In genomic region chr6:61931622-61932021, GRCm38 (mm10) we compare ENCODE assay signal across 25 mouse cellular contexts.
DNase-seq lines count a peak whose midpoint lies in the region; ATAC-seq and TF ChIP-seq lines count a peak whose summit lies in the region.
"Had no signal": no experiment of that assay in that cellular context is flagged by ENCODE, and none has a peak within 500 bp of the region (broad histone marks: within the 10 kb centered on the region; RNA-seq: fewer than 3 reads in every experiment).

No protein-coding gene starts in this region.

- H3K9ac ChIP-seq in lung, embryonic 14.5 days = no peak overlapping the region
- H3K9ac ChIP-seq in lung, postnatal 0 days (replicated peaks; ENCODE audit: low read depth) = no peak overlapping the region
- no peak overlapping the region for H3K9ac ChIP-seq in hindbrain, embryonic 12.5 days
- H3K9ac ChIP-seq: embryonic facial prominence, embryonic 12.5 days; forebrain, embryonic 13.5 days; forebrain, embryonic 15.5 days had no signal

- H3K36me3 ChIP-seq in lung, embryonic 14.5 days (ENCODE audit: insufficient read depth) = no peaks in the 10 kb centered on the region
- no peaks in the 10 kb centered on the region for H3K36me3 ChIP-seq in lung, postnatal 0 days (ENCODE audit: insufficient read depth, low read length)
- H3K36me3 ChIP-seq in hindbrain, embryonic 12.5 days = no peaks in the 10 kb centered on the region
- H3K36me3 ChIP-seq: embryonic facial prominence, embryonic 10.5 days; embryonic facial prominence, embryonic 12.5 days; forebrain, embryonic 15.5 days; G1E had no signal

- no peaks in the 10 kb centered on the region for H3K4me1 ChIP-seq in lung, embryonic 14.5 days (ENCODE audit: insufficient read depth)
- H3K4me1 ChIP-seq in lung, adult 2 months (ENCODE audit: control insufficient read depth, insufficient read depth, low read length) = no peaks in the 10 kb centered on the region
- H3K4me1 ChIP-seq in lung, postnatal 0 days (ENCODE audit: insufficient read depth, low read depth, low read length) = no peaks in the 10 kb centered on the region
- H3K4me1 ChIP-seq in hindbrain, embryonic 12.5 days = no peaks in the 10 kb centered on the region
- H3K4me1 ChIP-seq: embryonic facial prominence, embryonic 10.5 days; embryonic facial prominence, embryonic 12.5 days; forebrain, embryonic 13.5 days; forebrain, embryonic 15.5 days had no signal

- no peaks in the 10 kb centered on the region for H3K9me3 ChIP-seq in lung, embryonic 14.5 days (ENCODE audit: low read depth, low read length)
- no peaks in the 10 kb centered on the region for H3K9me3 ChIP-seq in lung, postnatal 0 days (ENCODE audit: low read length)
- no peaks in the 10 kb centered on the region for H3K9me3 ChIP-seq in hindbrain, embryonic 12.5 days (replicated peaks)
- H3K9me3 ChIP-seq: embryonic facial prominence, embryonic 10.5 days; embryonic facial prominence, embryonic 12.5 days; forebrain, embryonic 13.5 days; forebrain, embryonic 15.5 days; G1E had no signal

- no peak for TF ChIP-seq POLR2A in lung, adult 2 months (IDR thresholded peaks at IDR 0.05; ENCODE audit: borderline replicate concordance, extremely low read depth, low read depth, low read length)

- H3K27me3 ChIP-seq in lung, embryonic 14.5 days (ENCODE audit: insufficient read depth, low read length) = no peaks in the 10 kb centered on the region
- H3K27me3 ChIP-seq in lung, postnatal 0 days (replicated peaks; ENCODE audit: insufficient read depth, low read length) = no peaks in the 10 kb centered on the region
- H3K27me3 ChIP-seq in hindbrain, embryonic 12.5 days = no peaks in the 10 kb centered on the region
- H3K27me3 ChIP-seq: CH12.LX; embryonic facial prominence, embryonic 12.5 days; forebrain, embryonic 13.5 days; forebrain, embryonic 15.5 days had no signal

- 32% methylated on average over 1 of the region's 1 CpGs for WGBS in lung, embryonic 14.5 days
- 64% methylated on average over 1 of the region's 1 CpGs for WGBS in lung, adult 2 months
- WGBS in lung, postnatal 0 days = 54% methylated on average over 1 of the region's 1 CpGs
- WGBS in hindbrain, embryonic 12.5 days = 88% methylated on average over 1 of the region's 1 CpGs

- TF ChIP-seq CTCF in lung, embryonic 14.5 days (IDR thresholded peaks at IDR 0.05; ENCODE audit: low read depth) = no peak
- TF ChIP-seq CTCF in lung, adult 2 months (IDR thresholded peaks at IDR 0.05; ENCODE audit: insufficient read depth, low read length) = no peak
- TF ChIP-seq CTCF in lung, postnatal 0 days (IDR thresholded peaks at IDR 0.05) = no peak

- no peak overlapping the region for H3K4me2 ChIP-seq in lung, embryonic 14.5 days
- no peak overlapping the region for H3K4me2 ChIP-seq in lung, postnatal 0 days (replicated peaks; ENCODE audit: low read depth, low read length)
- no peak overlapping the region for H3K4me2 ChIP-seq in hindbrain, embryonic 12.5 days (replicated peaks)
- H3K4me2 ChIP-seq: embryonic facial prominence, embryonic 12.5 days; forebrain, embryonic 13.5 days; forebrain, embryonic 15.5 days had no signal

- no peak overlapping the region for H3K27ac ChIP-seq in lung, embryonic 14.5 days (ENCODE audit: low read depth)
- no peak overlapping the region for H3K27ac ChIP-seq in lung, postnatal 0 days (ENCODE audit: low read length)
- no peak overlapping the region for H3K27ac ChIP-seq in hindbrain, embryonic 12.5 days
- H3K27ac ChIP-seq: embryonic facial prominence, embryonic 10.5 days; embryonic facial prominence, embryonic 12.5 days; forebrain, embryonic 13.5 days; forebrain, embryonic 15.5 days had no signal

- TF ChIP-seq EP300 in lung, postnatal 0 days (IDR thresholded peaks at IDR 0.05) = peak; percentile 69

- no peak overlapping the region for H3K4me3 ChIP-seq in lung, embryonic 14.5 days (ENCODE audit: low read depth, low read length)
- H3K4me3 ChIP-seq in lung, adult 2 months (replicated peaks; ENCODE audit: extremely low read depth, low read depth, low read length) = no peak overlapping the region
- H3K4me3 ChIP-seq in lung, postnatal 0 days (ENCODE audit: low read depth, low read length) = no peak overlapping the region
- H3K4me3 ChIP-seq in hindbrain, embryonic 12.5 days = no peak overlapping the region
- H3K4me3 ChIP-seq: embryonic facial prominence, embryonic 10.5 days; embryonic facial prominence, embryonic 12.5 days; forebrain, embryonic 13.5 days; forebrain, embryonic 15.5 days had no signal

- peak; percentile 98 for ATAC-seq in lung, embryonic 14.5 days (ENCODE audit: insufficient read depth)
- ATAC-seq in lung, postnatal 0 days = peak; percentile 89
- no peak for ATAC-seq in hindbrain, embryonic 12.5 days (ENCODE audit: low FRiP score)
- ATAC-seq: CD4-positive, CD25-positive, alpha-beta regulatory T cell, adult 4 months; forebrain, embryonic 13.5 days; forebrain, embryonic 15.5 days had no signal

- DNase-seq in lung, embryonic 14.5 days = peak; percentile 92
- no peak for DNase-seq in lung, adult 2 months
- DNase-seq in lung, postnatal 0 days (ENCODE audit: low spot score) = peak; percentile 71
- peak; percentile 3 for DNase-seq in lung, postnatal 14 days
- peak; percentile 39 for DNase-seq in lung, postnatal 36 days
- no peak for DNase-seq in embryo, embryonic 10 days (ENCODE audit: low spot score)
- DNase-seq in MN1 (ENCODE audit: low spot score) = no peak
- DNase-seq: adrenal gland, adult 2 months; adrenal gland, postnatal 10 days; adrenal gland, postnatal 25 days; B cell, adult 2 months; cerebellum, adult 11 months; cerebellum, adult 18-20 months; cerebellum, adult 8-10 months; cerebellum, adult 9-11 months; cerebellum, postnatal 14 days; cerebellum, postnatal 36 days had no signal

Comparison
In these comparisons a context has a peak if more than half of its experiments do, and no peak if none do; other contexts are left out.
1. DNase-seq: peak in lung, embryonic 14.5 days (single experiment), lung, postnatal 0 days (single experiment), lung, postnatal 14 days (single experiment) and lung, postnatal 36 days (single experiment); none in lung, adult 2 months (single experiment), embryo, embryonic 10 days (single experiment) and MN1 (single experiment).